Mouse (Mus musculus) midbrain, embryonic 13.5 days (tissue): ENCODE measurements around the gene Gm5244. TPM values are rescaled to one million over a fixed set of nuclear protein-coding genes. Genes with fewer than 3 reads are reported as not detected.

ENCODE experiments used
- ATAC-seq: fragments of 200-750 bp; cut with Nextera tagmentation; 2 replicates; pipeline ENCODE4 v1.8.0; 2017; ENCODE audit warnings: mild to moderate bottlenecking, moderate TSS enrichment, moderate library complexity
- H3K27ac ChIP-seq: fragments of 300-500 bp; sonication (generic); 2 replicates; pipeline ENCODE4 v1.5.1; 2015; ENCODE audit warnings: inconsistent platforms, mild to moderate bottlenecking, moderate library complexity
- H3K27me3 ChIP-seq: fragments of 300-500 bp; sonication (generic); 2 replicates; pipeline ENCODE4 v1.6.1; 2015; ENCODE audit warnings: mild to moderate bottlenecking, inconsistent platforms
- H3K36me3 ChIP-seq: fragments of 300-500 bp; sonication (generic); 2 replicates; pipeline ENCODE4 v1.6.1; 2015; ENCODE audit warnings: mild to moderate bottlenecking, inconsistent platforms
- H3K4me1 ChIP-seq: fragments of 300-500 bp; sonication (generic); replicated peaks from 2 replicates; pipeline ENCODE4 v1.6.1; 2015; ENCODE audit warnings: inconsistent platforms
- H3K4me2 ChIP-seq: fragments of 300-500 bp; sonication (generic); replicated peaks from 2 replicates; pipeline ENCODE4 v1.6.1; 2015; ENCODE audit warnings: moderate library complexity, mild to moderate bottlenecking, inconsistent platforms
- H3K4me3 ChIP-seq: fragments of 300-500 bp; sonication (generic); replicated peaks from 2 replicates; pipeline ENCODE4 v1.5.1; 2015; ENCODE audit warnings: mild to moderate bottlenecking, inconsistent platforms
- H3K9ac ChIP-seq: fragments of 300-500 bp; sonication (generic); replicated peaks from 2 replicates; pipeline ENCODE4 v1.6.1; 2015; ENCODE audit warnings: mild to moderate bottlenecking, inconsistent platforms
- H3K9me3 ChIP-seq: fragments of 300-500 bp; sonication (generic); 2 replicates; pipeline ENCODE4 v1.6.1; 2016; ENCODE audit warnings: mild to moderate bottlenecking, inconsistent platforms
- WGBS: fragments of 180-500 bp; shearing (Covaris S2); methylation state at CpG from one replicate; pipeline ENCODE4 v1.1.7; 2015; 5-methylcytosine and 5-hydroxymethylcytosine counted together
- polyA plus RNA-seq: library from polyadenylated mRNA; unstranded; fragments of >200 nt; fragmentation: Nextera tagmentation; extraction: Ambion mirVana; gene quantifications from 2 replicates; pipeline ENCODE4 v1.2.1, GENCODE M21; 2015

Gene Gm5244
- polyA plus RNA-seq, 1 experiment from 2014 or later: not detected

DNA sequence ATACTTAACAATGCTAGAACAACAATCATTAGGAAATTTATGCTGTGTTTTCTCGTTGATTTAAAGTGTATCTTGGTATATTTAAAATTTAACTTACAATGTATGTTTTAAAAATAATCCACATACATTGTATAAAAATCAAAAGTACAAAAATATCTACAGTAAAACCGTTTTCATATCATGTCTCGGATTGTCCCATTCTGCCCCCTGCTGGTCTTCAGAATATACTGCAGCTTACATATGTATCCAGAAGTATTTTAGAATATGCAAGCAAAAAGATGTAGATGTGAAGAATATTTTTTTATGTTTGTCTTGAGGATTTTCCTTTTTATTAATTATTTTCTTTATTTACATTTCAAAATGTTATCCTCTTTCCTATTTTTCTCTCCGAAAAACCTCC is 26.1 kb upstream of the Gm5244 start:
- Histone ChIP-seq H3K9ac (no peak overlapping the region), H3K4me1 (no peaks in the 10 kb centered on the region), H3K27me3 (no peaks in the 10 kb centered on the region), H3K9me3 (no peaks in the 10 kb centered on the region), H3K4me2 (no peak overlapping the region), H3K36me3 (no peaks in the 10 kb centered on the region), H3K4me3 (no peak overlapping the region), H3K27ac (no peak overlapping the region)
- 29% methylated on average over 4 of the region's 4 CpGs for WGBS
- ATAC-seq: no peak

DNA sequence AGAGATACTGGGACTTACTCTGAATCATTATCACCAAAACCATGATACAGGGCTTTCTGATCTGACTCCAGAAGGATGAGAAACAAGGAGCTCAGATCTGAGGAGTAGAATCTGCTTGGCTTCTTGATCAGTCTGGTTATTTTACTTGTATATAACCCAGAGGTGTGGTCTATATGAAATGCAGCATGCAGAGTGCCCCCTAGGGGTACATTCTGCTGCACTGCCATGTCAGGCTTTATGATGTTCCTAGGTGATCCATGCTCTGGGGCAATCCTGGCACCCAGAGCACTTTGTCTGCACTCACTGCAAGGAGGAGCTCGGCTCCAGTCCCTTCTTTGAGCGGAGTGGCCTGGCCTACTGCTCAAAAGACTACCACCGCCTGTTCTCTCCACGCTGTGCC is 21.9 kb upstream of the Gm5244 start:
- no peak overlapping the region for H3K9ac ChIP-seq
- no peak overlapping the region for H3K4me3 ChIP-seq
- H3K4me2 ChIP-seq: no peak overlapping the region
- H3K36me3 ChIP-seq: no peaks in the 10 kb centered on the region
- no peaks in the 10 kb centered on the region for H3K9me3 ChIP-seq
- H3K27me3 ChIP-seq: no peaks in the 10 kb centered on the region
- WGBS: 75% methylated on average over 4 of the region's 4 CpGs
- ATAC-seq: no peak
- H3K27ac ChIP-seq: no peak overlapping the region
- no peaks in the 10 kb centered on the region for H3K4me1 ChIP-seq

GRCm38 (mm10) chr19:12830823-12831430 is 15.6 kb upstream of the Gm5244 start:
- 79% methylated on average over 2 of the region's 2 CpGs for WGBS
- Histone ChIP-seq H3K4me3 (no peak overlapping the region), H3K27me3 (no peaks in the 10 kb centered on the region), H3K27ac (no peak overlapping the region), H3K4me2 (no peak overlapping the region), H3K36me3 (no peaks in the 10 kb centered on the region), H3K9me3 (no peaks in the 10 kb centered on the region), H3K9ac (no peak overlapping the region), H3K4me1 (no peaks in the 10 kb centered on the region)
- ATAC-seq: no peak

- Histone ChIP-seq H3K4me3 (no peak overlapping the region), H3K9me3 (no peaks in the 10 kb centered on the region), H3K4me2 (no peak overlapping the region), H3K36me3 (no peaks in the 10 kb centered on the region), H3K4me1 (no peaks in the 10 kb centered on the region), H3K27me3 (no peaks in the 10 kb centered on the region), H3K9ac (no peak overlapping the region), H3K27ac (no peak overlapping the region)
- ATAC-seq: no peak
- 91% methylated on average over 1 of the region's 1 CpGs for WGBS
Observed at GRCm38 (mm10) chr19:12831559-12831958, 14.9 kb upstream of the Gm5244 start.

DNA sequence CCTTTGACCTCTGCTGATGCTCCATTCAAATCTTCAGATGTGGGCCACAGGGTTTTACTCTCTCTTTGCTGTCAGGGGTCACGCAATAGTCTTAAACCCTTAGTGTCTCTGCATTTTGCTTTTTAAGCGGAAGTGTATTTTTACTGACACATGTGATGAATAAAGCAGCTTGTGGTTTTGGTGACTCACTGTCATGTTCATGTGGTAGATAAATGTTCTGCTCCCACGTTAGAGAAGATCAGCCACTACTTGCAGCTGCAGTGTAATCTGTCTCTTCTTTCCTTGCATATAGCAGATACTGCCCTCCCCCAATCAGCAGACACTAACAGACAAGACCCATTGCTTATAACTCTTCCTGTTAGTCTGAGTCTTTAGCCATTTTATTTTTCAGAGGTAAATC is 12.9 kb upstream of the Gm5244 start:
- H3K27me3 ChIP-seq: no peaks in the 10 kb centered on the region
- no peaks in the 10 kb centered on the region for H3K9me3 ChIP-seq
- WGBS: 84% methylated on average over 3 of the region's 3 CpGs
- no peaks in the 10 kb centered on the region for H3K4me1 ChIP-seq
- no peak overlapping the region for H3K27ac ChIP-seq
- ATAC-seq: no peak
- no peak overlapping the region for H3K4me2 ChIP-seq
- H3K9ac ChIP-seq: no peak overlapping the region
- H3K36me3 ChIP-seq: no peaks in the 10 kb centered on the region
- H3K4me3 ChIP-seq: no peak overlapping the region

DNA sequence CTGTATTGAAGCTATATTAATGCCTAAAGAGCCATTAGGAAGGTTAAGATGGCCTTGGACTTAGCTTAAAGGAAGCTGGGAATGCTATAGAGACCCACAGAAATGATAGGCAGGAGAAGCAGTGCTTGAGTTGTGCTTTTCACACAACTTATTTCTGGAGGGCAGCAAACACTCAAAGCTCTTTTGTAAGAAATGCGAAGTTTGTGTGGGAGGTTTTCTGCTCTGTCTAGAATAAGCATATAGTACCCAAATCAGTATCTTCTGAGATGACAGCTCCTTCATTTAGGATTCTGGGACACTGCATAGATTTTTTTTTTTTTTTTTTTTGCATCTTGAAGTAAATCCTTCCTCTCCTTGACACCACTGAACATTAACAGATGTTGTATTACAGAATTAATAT is 8.0 kb upstream of the Gm5244 start:
- Histone ChIP-seq H3K4me2 (no peak overlapping the region), H3K27me3 (no peaks in the 10 kb centered on the region), H3K9ac (no peak overlapping the region), H3K4me1 (no peaks in the 10 kb centered on the region), H3K27ac (no peak overlapping the region), H3K36me3 (no peaks in the 10 kb centered on the region), H3K9me3 (no peaks in the 10 kb centered on the region), H3K4me3 (no peak overlapping the region)
- WGBS: 97% methylated on average over 1 of the region's 1 CpGs
- no peak for ATAC-seq

- Histone ChIP-seq H3K4me3 (no peak within 1 kb of the TSS), H3K9ac (no peak within 1 kb of the TSS), H3K4me1 (no peaks in the 10 kb centered on the region), H3K27me3 (no peaks in the 10 kb centered on the region), H3K27ac (no peak within 1 kb of the TSS), H3K36me3 (no peaks in the 10 kb centered on the region), H3K4me2 (no peak within 1 kb of the TSS), H3K9me3 (peaks cover under 1% of the 10 kb centered on the region; the same call in 1 of the 2 replicates)
- ATAC-seq: no peak
- 49% methylated on average over 1 of the region's 1 CpGs for WGBS
Observed at GRCm38 (mm10) chr19:12856983-12857382, 10.5 kb downstream of the Gm5244 start, which contains the start of gene Olfr1444. TSS of gene Olfr1444 (plus strand) at chr19:12857283.

GRCm38 (mm10) chr19:12883555-12883954 is 37.1 kb downstream of the Gm5244 start, which contains the start of gene Olfr1445:
TSS of gene Olfr1445 (plus strand) at chr19:12883855.
- H3K4me3 ChIP-seq: no peak within 1 kb of the TSS
- no peak within 1 kb of the TSS for H3K27ac ChIP-seq
- H3K36me3 ChIP-seq: no peaks in the 10 kb centered on the region
- H3K27me3 ChIP-seq: no peaks in the 10 kb centered on the region
- no peak within 1 kb of the TSS for H3K4me2 ChIP-seq
- WGBS: 85% methylated on average over 2 of the region's 2 CpGs
- no peaks in the 10 kb centered on the region for H3K4me1 ChIP-seq
- ATAC-seq: no peak
- no peak within 1 kb of the TSS for H3K9ac ChIP-seq
- H3K9me3 ChIP-seq: no peaks in the 10 kb centered on the region

GRCm38 (mm10) chr19:12893424-12893823 is 46.9 kb downstream of the Gm5244 start, which contains the start of gene Olfr1446:
TSS of gene Olfr1446 (minus strand) at chr19:12893524.
- Histone ChIP-seq H3K9ac (no peak within 1 kb of the TSS), H3K4me1 (no peaks in the 10 kb centered on the region), H3K9me3 (peaks cover 5% of the 10 kb centered on the region; the same call in 1 of the 2 replicates), H3K27me3 (no peaks in the 10 kb centered on the region), H3K4me3 (no peak within 1 kb of the TSS), H3K4me2 (no peak within 1 kb of the TSS), H3K27ac (no peak within 1 kb of the TSS), H3K36me3 (no peaks in the 10 kb centered on the region)
- WGBS: 74% methylated on average over 1 of the region's 1 CpGs
- ATAC-seq: no peak

Other genes with a start within 250 kb of the Gm5244 start
- not detected in 2 replicates for gene Gm4952, start 246.7 kb upstream of the Gm5244 start, polyA plus RNA-seq
- not detected in 2 replicates for gene Glyat, start 213.4 kb upstream of the Gm5244 start, polyA plus RNA-seq
- gene Olfr1442, start 176.2 kb upstream of the Gm5244 start, polyA plus RNA-seq: not detected in 2 replicates
- not detected in 2 replicates for gene Olfr1443, start 168.6 kb upstream of the Gm5244 start, polyA plus RNA-seq
- gene Keg1, start 150.9 kb upstream of the Gm5244 start, polyA plus RNA-seq: not detected in 2 replicates
- 2.0 and 3.1 TPM in 2 replicates for gene Cntf, start 81.0 kb upstream of the Gm5244 start, polyA plus RNA-seq
- gene Zfp91, start 50.6 kb upstream of the Gm5244 start, polyA plus RNA-seq: 15.9 and 17.1 TPM in 2 replicates
- 0.89 and 1.3 TPM in 2 replicates for gene Lpxn, start 50.5 kb upstream of the Gm5244 start, polyA plus RNA-seq
- not detected in 2 replicates for gene Olfr1444, start 10.6 kb downstream of the Gm5244 start, polyA plus RNA-seq
- gene Olfr1445, start 37.2 kb downstream of the Gm5244 start, polyA plus RNA-seq: not detected in 2 replicates
- not detected in 2 replicates for gene Olfr1446, start 46.8 kb downstream of the Gm5244 start, polyA plus RNA-seq
- not detected in 2 replicates for gene Olfr1447, start 57.1 kb downstream of the Gm5244 start, polyA plus RNA-seq
- gene Olfr1448, start 77.7 kb downstream of the Gm5244 start, polyA plus RNA-seq: not detected in 2 replicates
- gene Olfr1449, start 84.2 kb downstream of the Gm5244 start, polyA plus RNA-seq: not detected in 2 replicates
- not detected in 2 replicates for gene Olfr1450, start 103.6 kb downstream of the Gm5244 start, polyA plus RNA-seq
- gene Olfr1451, start 148.3 kb downstream of the Gm5244 start, polyA plus RNA-seq: not detected in 2 replicates
- gene Olfr1453, start 181.6 kb downstream of the Gm5244 start, polyA plus RNA-seq: not detected in 2 replicates
- gene Olfr1454, start 213.9 kb downstream of the Gm5244 start, polyA plus RNA-seq: not detected in 2 replicates